Mouse (Mus musculus) heart, adult 18-20 months (tissue): ENCODE measurements around the gene Kank2. TPM values are rescaled to one million over a fixed set of nuclear protein-coding genes. Genes with fewer than 3 reads are reported as not detected.

Experiments
- DNase-seq, 2 experiments: peaks; one replicate each; pipeline ENCODE4 v3.0.0; 2021 to 2022; ENCODE audit warnings: mixed read lengths in 1 of 2
- long read RNA-seq, 2 experiments: library from polyadenylated mRNA; stranded (forward); transcript quantifications; one replicate each; pipeline ENCODE4 v2.0.0; 2021
- total RNA-seq, 2 experiments: library from RNA; stranded (reverse); gene quantifications; 2 replicates each; pipeline ENCODE4 v1.2.3; 2021

The Kank2 gene
- 10 to 100 TPM; 58.1 to 60.8 TPM for total RNA-seq
- long read RNA-seq, experiment 1, full-length matches to known transcripts = 15 of 31 reads
- long read RNA-seq, experiment 1, partial matches to known transcripts = 11 of 31 reads
- long read RNA-seq, experiment 1, other reads (novel, unspliced or antisense) = 5 of 31 reads
- long read RNA-seq, experiment 2, full-length matches to known transcripts = 7 of 16 reads
- long read RNA-seq, experiment 2, partial matches to known transcripts = 3 of 16 reads
- long read RNA-seq, experiment 2, other reads (novel, unspliced or antisense) = 6 of 16 reads

- DNase-seq = peak; percentile 93 to 96
These were observed at the start of gene Kank2 for GRCm38 (mm10) chr9:21798345-21799009. TSS of gene Kank2 (minus strand) at chr9:21798744.

GRCm38 (mm10) chr9:21847926-21848325 is 49.4 kb upstream of the Kank2 start:
- no peak for DNase-seq

GRCm38 (mm10) chr9:21847425-21847824 is 48.9 kb upstream of the Kank2 start:
- peak in 1 of 2 experiments; percentile 45 for DNase-seq

- DNase-seq = peak; percentile 82 to 93
These were observed 48.3 kb upstream of the Kank2 start for GRCm38 (mm10) chr9:21846755-21847341.

GRCm38 (mm10) chr9:21845381-21846080 is 47.0 kb upstream of the Kank2 start:
- DNase-seq = no peak

- DNase-seq = no peak
These were observed 44.5 kb upstream of the Kank2 start for GRCm38 (mm10) chr9:21843086-21843485.

- peak; percentile 81 to 90 for DNase-seq
These were observed 43.8 kb upstream of the Kank2 start for GRCm38 (mm10) chr9:21842391-21842790.

- DNase-seq = no peak
These were observed 42.8 kb upstream of the Kank2 start for GRCm38 (mm10) chr9:21841340-21841739.

GRCm38 (mm10) chr9:21840115-21840787 is 41.7 kb upstream of the Kank2 start:
- DNase-seq = peak; percentile 38 to 70

- no peak for DNase-seq
These were observed 39.1 kb upstream of the Kank2 start for GRCm38 (mm10) chr9:21837690-21838089.

- peak; percentile 82 to 84 for DNase-seq
These were observed 36.8 kb upstream of the Kank2 start, which contains the start of gene Angptl8 for GRCm38 (mm10) chr9:21835258-21835912. TSS of gene Angptl8 (plus strand) at chr9:21835510.

GRCm38 (mm10) chr9:21831558-21832240 is 33.2 kb upstream of the Kank2 start:
- peak in 1 of 2 experiments; percentile 56 for DNase-seq

- no peak for DNase-seq
These were observed 32.4 kb upstream of the Kank2 start for GRCm38 (mm10) chr9:21830936-21831335.

- no peak for DNase-seq
These were observed 31.9 kb upstream of the Kank2 start for GRCm38 (mm10) chr9:21830461-21830850.

- no peak for DNase-seq
These were observed 31.4 kb upstream of the Kank2 start for GRCm38 (mm10) chr9:21829834-21830460.

- DNase-seq = no peak
These were observed 25.8 kb upstream of the Kank2 start for GRCm38 (mm10) chr9:21824366-21824765.

- no peak for DNase-seq
These were observed 25.4 kb upstream of the Kank2 start for GRCm38 (mm10) chr9:21823957-21824356.

- no peak for DNase-seq
These were observed 24.1 kb upstream of the Kank2 start for GRCm38 (mm10) chr9:21822686-21823085.

GRCm38 (mm10) chr9:21820183-21820582 is 21.6 kb upstream of the Kank2 start:
- no peak for DNase-seq

GRCm38 (mm10) chr9:21819181-21819729 is 20.7 kb upstream of the Kank2 start:
- DNase-seq = no peak
